Mouse (Mus musculus): ENCODE data around the gene Gm19965. TPM values are rescaled to one million over a fixed set of nuclear protein-coding genes. Genes with fewer than 3 reads are reported as not detected.

Gene Gm19965
- polyA plus RNA-seq (2016; fragmentation: Nextera tagmentation; extraction: Ambion mirVana) = not detected in 2 replicates

GRCm38 (mm10) chr1:116802683-116803082 lies at the start of gene Gm19965:
Gene Gm19965 (plus strand): TSS chr1:116802983.
- Histone ChIP-seq H3K36me3 (no peaks in the 10 kb centered on the region), H3K27me3 (ENCODE audit: insufficient read depth, poor library complexity, severe bottlenecking) (no peaks in the 10 kb centered on the region), H3K4me1 (replicated peaks) (no peaks in the 10 kb centered on the region), H3K27ac (no peak within 1 kb of the TSS), H3K4me3 (no peak within 1 kb of the TSS), H3K9me3 (no peaks in the 10 kb centered on the region)
- no peak for DNase-seq (ENCODE audit: low spot score)
- WGBS = 80% methylated on average over 3 of the region's 3 CpGs

- no peak overlapping the region for H3K4me3 ChIP-seq
- H3K27ac ChIP-seq = no peak overlapping the region
- no peaks in the 10 kb centered on the region for H3K36me3 ChIP-seq
- no peaks in the 10 kb centered on the region for H3K9me3 ChIP-seq
- H3K27me3 ChIP-seq (ENCODE audit: insufficient read depth, poor library complexity, severe bottlenecking) = no peaks in the 10 kb centered on the region
- no peaks in the 10 kb centered on the region for H3K4me1 ChIP-seq (replicated peaks)
- WGBS = 92% methylated on average over 8 of the region's 8 CpGs
- no peak for DNase-seq (ENCODE audit: low spot score)
These were observed 20.3 kb upstream of the Gm19965 start for GRCm38 (mm10) chr1:116782471-116782989.

Data from hindbrain, embryonic 10.5 days (tissue).